Mouse (Mus musculus) thymus, adult 2 months (tissue): ENCODE data around the gene Mras.

Source experiments
- CTCF ChIP-seq: fragments of 200-500 bp; IDR thresholded peaks from 2 replicates; pipeline ENCODE4 v1.5.1; 2012; ENCODE audit warnings: mild to moderate bottlenecking, control low read depth, low read length, moderate library complexity, borderline replicate concordance; ENCODE audit not compliant: control insufficient read depth, poor library complexity, insufficient read depth; ENCODE audit errors: extremely low read depth
- POLR2A ChIP-seq: fragments of 200-500 bp; IDR thresholded peaks from 2 replicates; pipeline ENCODE4 v1.6.1; 2012; ENCODE audit warnings: mild to moderate bottlenecking, low read length, control low read depth, moderate library complexity; ENCODE audit not compliant: control insufficient read depth, poor library complexity, insufficient read depth; ENCODE audit errors: extremely low read depth

GRCm38 (mm10) chr9:99411785-99412184 lies 25.4 kb downstream of the Mras start:
- TF ChIP-seq POLR2A (no peak), CTCF (no peak)
